Mouse (Mus musculus) adrenal gland, postnatal 36 days (tissue): ENCODE data around the gene Fmr1. TPM values are rescaled to one million over a fixed set of nuclear protein-coding genes. Genes with fewer than 3 reads are reported as not detected.
A peak's percentile ranks its signal among the peaks of the same experiment; 100 is the strongest.
"Not testable (repeated sequence)": the region's sequence is repeated elsewhere in the genome, so short reads cannot be mapped to it uniquely, and the experiment has no call there.

Source experiments
- DNase-seq, 2 experiments: peaks; one replicate each; pipeline ENCODE4 v3.0.0; 2021; ENCODE audit warnings: mixed read lengths in 1 of 2
- long read RNA-seq, 2 experiments: library from polyadenylated mRNA; stranded (forward); transcript quantifications; one replicate each; pipeline ENCODE4 v2.0.0; 2021; ENCODE audit warnings: borderline sequencing depth in 2 of 2
- total RNA-seq, 2 experiments: library from RNA; stranded (reverse); gene quantifications; 2 replicates each; pipeline ENCODE4 v1.2.3; 2021

Fmr1 gene
- 10 to 100 TPM; 48.3 to 49.3 TPM for total RNA-seq
- long read RNA-seq, experiment 1, full-length matches to known transcripts: 16 of 28 reads
- long read RNA-seq, experiment 1, partial matches to known transcripts: 0 of 28 reads
- long read RNA-seq, experiment 1, other reads (novel, unspliced or antisense): 12 of 28 reads
- long read RNA-seq, experiment 2, full-length matches to known transcripts: 2 of 6 reads
- long read RNA-seq, experiment 2, partial matches to known transcripts: 1 of 6 reads
- long read RNA-seq, experiment 2, other reads (novel, unspliced or antisense): 3 of 6 reads

DNA sequence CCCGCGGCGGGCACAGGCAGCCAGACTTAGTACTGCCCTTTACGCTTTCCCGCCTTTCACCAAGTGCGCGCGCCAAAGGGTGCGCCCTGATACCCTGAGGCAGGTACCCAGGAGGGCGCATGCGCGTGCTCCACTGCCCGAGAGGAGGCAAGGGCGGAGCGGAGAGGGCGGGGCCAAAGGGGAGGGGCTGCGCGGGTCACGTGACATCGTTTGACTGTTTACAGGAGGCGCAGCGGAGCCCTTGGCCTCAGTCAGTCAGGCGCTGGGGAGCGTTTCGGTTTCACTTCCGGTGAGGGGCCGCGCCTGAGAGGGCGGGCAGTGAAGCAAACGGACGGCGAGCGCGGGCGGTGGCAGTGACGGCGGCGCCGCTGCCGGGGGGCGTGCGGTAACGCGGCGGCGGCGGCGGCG, at the start of gene Fmr1:
TSS of gene Fmr1 (plus strand) at position 209 of the 408 bp plus-strand sequence.
- DNase-seq: peak; percentile 97

- no peak for DNase-seq
These were observed 36.7 kb upstream of the Fmr1 start for GRCm38 (mm10) chrX:68641603-68642002.

DNA sequence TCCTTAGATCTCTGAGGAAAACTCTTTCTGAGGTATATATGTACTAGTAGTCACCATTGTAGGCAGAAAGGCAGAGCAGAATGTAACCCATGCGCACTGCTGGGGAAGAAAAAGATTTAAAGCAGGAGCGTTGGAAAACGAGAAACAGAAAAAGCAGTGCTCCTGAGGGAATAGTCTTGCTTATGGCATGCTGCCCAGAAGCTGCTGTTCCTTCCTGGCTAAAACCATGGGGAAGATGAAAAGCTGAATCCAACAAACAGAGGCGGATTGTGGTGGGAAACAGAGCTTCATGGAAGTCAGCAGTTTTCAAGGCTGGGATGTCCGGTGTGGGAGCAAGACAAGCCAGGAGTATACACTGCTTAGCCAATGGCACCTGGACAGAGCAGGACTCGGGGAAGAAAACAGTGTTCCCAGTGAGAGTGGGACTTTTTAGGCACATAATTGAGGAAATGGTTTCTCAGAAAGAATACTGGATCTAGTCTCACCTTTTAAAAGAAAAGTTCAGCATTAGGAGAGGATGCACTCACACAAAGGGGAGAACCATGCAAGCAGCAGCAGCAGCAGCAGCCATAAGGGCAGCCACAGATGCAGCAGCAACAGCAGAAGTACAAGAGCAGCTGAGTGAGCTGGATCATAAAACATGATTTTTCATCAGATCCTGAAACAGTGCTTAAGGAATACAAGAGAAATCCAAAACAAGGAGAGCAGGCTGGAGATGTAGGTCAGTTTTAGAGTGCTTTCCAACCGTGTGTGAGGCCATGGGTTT, 33.0 kb upstream of the Fmr1 start:
- peak in 1 of 2 experiments; percentile 9 for DNase-seq

- DNase-seq: peak in 1 of 2 experiments; percentile 2
These were observed 833 bp upstream of the Fmr1 start for GRCm38 (mm10) chrX:68677508-68677907.

- peak; percentile 36 to 53 for DNase-seq
These were observed 610 bp downstream of the Fmr1 start for GRCm38 (mm10) chrX:68678815-68679486.

DNA sequence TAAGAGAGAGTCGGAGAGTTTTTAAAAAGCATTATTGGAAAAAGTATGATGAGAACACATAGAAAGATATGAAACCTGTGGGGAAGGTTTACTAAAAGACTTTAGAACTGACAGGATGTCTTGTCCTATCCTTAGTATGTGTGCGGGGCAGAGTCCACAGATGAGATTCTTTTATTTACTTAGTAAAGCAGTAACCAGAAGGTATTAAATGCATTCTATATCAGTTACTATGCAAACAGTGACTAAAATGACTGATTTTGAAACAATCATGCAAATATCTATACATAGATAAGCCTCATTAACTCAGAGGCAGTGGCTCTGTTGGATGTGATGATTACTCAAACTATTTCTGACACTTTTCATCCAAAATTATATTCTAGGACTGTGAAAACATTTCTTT, 6.4 kb downstream of the Fmr1 start:
- DNase-seq: no peak

GRCm38 (mm10) chrX:68691936-68692335, 13.6 kb downstream of the Fmr1 start:
- DNase-seq: not testable (repeated sequence)

GRCm38 (mm10) chrX:68736902-68737301, 58.6 kb downstream of the Fmr1 start:
- no peak for DNase-seq

DNA sequence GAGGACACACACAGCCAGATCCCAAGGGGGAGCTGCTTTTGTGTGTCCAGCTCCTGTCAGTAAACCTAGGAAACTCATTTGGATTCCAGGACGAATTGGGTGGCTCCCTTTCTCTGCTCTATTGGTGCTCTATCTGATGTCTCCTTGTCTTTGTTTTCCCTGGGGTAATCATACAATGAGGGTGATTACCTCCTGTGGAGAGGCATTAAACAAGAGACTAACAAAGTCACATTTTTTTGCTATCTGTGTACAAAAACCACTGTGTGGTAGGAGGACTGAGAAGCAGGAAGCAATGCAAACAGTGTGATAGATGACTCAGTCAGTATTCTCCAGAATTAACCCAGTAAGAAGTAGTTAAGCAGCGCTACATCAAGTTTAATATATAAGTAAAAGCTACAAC, 61.7 kb downstream of the Fmr1 start:
- DNase-seq: no peak

DNA sequence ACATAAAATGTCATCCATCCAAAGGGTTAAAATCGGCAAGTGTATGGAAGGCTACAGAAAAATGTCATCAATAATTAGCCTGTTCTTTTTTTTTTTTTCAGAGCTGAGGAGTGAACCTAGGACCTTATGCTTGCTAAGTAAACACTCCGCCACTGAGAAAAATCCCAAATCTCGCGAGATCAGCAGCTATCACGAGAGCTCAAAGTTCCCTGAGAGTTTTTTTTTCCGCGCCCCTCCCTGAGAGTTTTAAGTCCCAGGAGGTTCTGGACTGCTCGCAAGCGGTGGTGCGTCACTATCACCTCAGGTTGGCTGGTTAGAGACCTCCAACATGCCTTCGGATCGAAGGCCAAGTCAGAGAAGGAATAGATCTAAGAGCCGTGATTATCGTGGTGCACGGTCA, 83.3 kb downstream of the Fmr1 start, which contains the start of gene Fmr1nb:
TSS of gene Fmr1nb (plus strand) at position 234 of the 400 bp plus-strand sequence.
- no peak for DNase-seq

Other genes starting within 250 kb of the Fmr1 start
- under 1 TPM; 0.89 to 0.93 TPM for gene Fmr1nb, start 83.3 kb downstream of the Fmr1 start, total RNA-seq
- gene Gm14698, start 142.6 kb downstream of the Fmr1 start, total RNA-seq: 1 to 10 TPM in 1 of 2 experiments, under 1 TPM in 1; 0.46 to 1.5 TPM
- gene Gm6812, start 214.5 kb downstream of the Fmr1 start, total RNA-seq: not detected